Mouse (Mus musculus) stomach, postnatal 0 days (tissue): ENCODE data around the gene Rnd3.

ENCODE experiments used
- CTCF ChIP-seq: IDR thresholded peaks from 2 replicates; pipeline ENCODE4 v1.5.1; 2016; ENCODE audit warnings: antibody characterized with exemption, low read depth, mild to moderate bottlenecking, moderate library complexity
- EP300 ChIP-seq: optimal IDR thresholded peaks from 2 replicates; pipeline ENCODE3; 2016; ENCODE audit warnings: antibody characterized with exemption

DNA sequence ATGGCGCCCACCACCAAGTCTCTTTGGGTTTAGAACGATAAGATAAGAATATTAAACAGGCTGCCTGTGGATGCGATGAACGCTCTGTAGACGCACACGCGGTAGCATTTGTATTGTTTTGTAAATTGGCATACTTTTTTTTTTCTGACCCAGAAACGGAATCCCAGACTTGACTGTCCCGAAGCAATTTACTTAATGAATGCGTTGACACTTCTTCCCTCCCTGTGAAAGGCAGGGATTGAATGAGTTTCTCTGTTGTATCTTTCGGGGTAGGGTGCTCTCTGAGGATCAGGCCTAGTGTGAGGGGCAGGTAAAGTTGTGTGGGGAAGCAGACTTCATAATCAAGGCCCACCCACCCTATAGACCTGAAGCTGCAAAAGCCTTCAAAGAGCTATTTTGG lies 63.8 kb downstream of the Rnd3 start:
- TF ChIP-seq CTCF = no peak
- no peak for TF ChIP-seq EP300
